Mouse (Mus musculus) colon, adult 2 months (tissue): ENCODE results near the gene Cd2. TPM values are rescaled to one million over a fixed set of nuclear protein-coding genes. Genes with fewer than 3 reads are reported as not detected.

Source experiments
- polyA plus RNA-seq: library from polyadenylated mRNA; depleted of rRNA; stranded (reverse); fragments of >200 nt; gene quantifications from 2 replicates; pipeline ENCODE4 v1.2.3, GENCODE M21; 2012; rRNA removed

The Cd2 gene
- 1.2 and 1.4 TPM in 2 replicates for polyA plus RNA-seq

GRCm38 (mm10) chr3:101287911-101288311 lies at the start of gene Cd2:
Cd2 (minus strand) TSS chr3:101287939.

Other genes with a start within 250 kb of the Cd2 start
- 35.1 and 38.2 TPM in 2 replicates for gene Ptgfrn, start 177.7 kb downstream of the Cd2 start, polyA plus RNA-seq
- gene Igsf3, start 89.1 kb upstream of the Cd2 start, polyA plus RNA-seq, result 13.5 and 14.7 TPM in 2 replicates